Mouse (Mus musculus) CH12.LX (cell line): Measurements from ENCODE around the gene Patj. TPM values are rescaled to one million over a fixed set of nuclear protein-coding genes. Genes with fewer than 3 reads are reported as not detected.

Experiments
- DNase-seq: peaks from one replicate; pipeline ENCODE4 v3.0.0-alpha.2; 2013; ENCODE audit errors: extremely low read depth
- H3K27ac ChIP-seq: 2 replicates; pipeline ENCODE4 v1.5.1; 2012; ENCODE audit warnings: low read depth, mild to moderate bottlenecking, control low read depth, moderate library complexity; ENCODE audit not compliant: insufficient read depth
- H3K27me3 ChIP-seq: replicated peaks from 2 replicates; pipeline ENCODE3; 2012; ENCODE audit warnings: inconsistent platforms
- H3K36me3 ChIP-seq, 2 experiments: replicated peaks in 1 of 2; 2 replicates each; pipeline versions ENCODE3 to v1.6.1; 2012; ENCODE audit warnings: inconsistent platforms in 1 of 2, low read length in 1 of 2, mild to moderate bottlenecking in 1 of 2, mixed read lengths in 1 of 2, moderate library complexity in 1 of 2; ENCODE audit not compliant: control insufficient read depth in 1 of 2, insufficient read depth in 1 of 2
- H3K4me1 ChIP-seq, 2 experiments: 2 replicates each; pipeline ENCODE4 v1.6.1; 2012; ENCODE audit warnings: inconsistent platforms in 1 of 2, moderate library complexity in 1 of 2; ENCODE audit not compliant: insufficient read depth in 2 of 2, control insufficient read depth in 1 of 2
- H3K4me2 ChIP-seq: 2 replicates; pipeline ENCODE4 v1.6.1; 2012; ENCODE audit warnings: low read depth, mild to moderate bottlenecking, control low read depth; ENCODE audit not compliant: poor library complexity, insufficient read depth, severe bottlenecking
- H3K4me3 ChIP-seq, 3 experiments: fragments of 150-350 bp in 1 of 3; sonication (generic) in 1 of 3; replicated peaks in 1 of 3; 2 replicates each; pipeline versions ENCODE3 to v1.5.1; 2011 to 2012; ENCODE audit warnings: low read depth in 2 of 3, low read length in 2 of 3, mild to moderate bottlenecking in 2 of 3, moderate library complexity in 2 of 3, control low read depth in 1 of 3, improper control_type of control experiment in 1 of 3, inconsistent platforms in 1 of 3, mixed read lengths in 1 of 3; ENCODE audit not compliant: poor library complexity in 1 of 3
- H3K79me2 ChIP-seq: replicated peaks from 2 replicates; pipeline ENCODE4 v1.6.1; 2012; ENCODE audit warnings: mild to moderate bottlenecking, moderate library complexity; ENCODE audit not compliant: control insufficient read depth, poor library complexity, insufficient read depth, severe bottlenecking; ENCODE audit errors: extremely low read depth
- H3K9ac ChIP-seq: 2 replicates; pipeline ENCODE4 v1.6.1; 2012; ENCODE audit warnings: low read depth, mild to moderate bottlenecking, control low read depth, moderate library complexity; ENCODE audit not compliant: insufficient read depth
- H3K9me3 ChIP-seq: replicated peaks from 2 replicates; pipeline ENCODE3; 2012; ENCODE audit warnings: low read length, inconsistent platforms, mixed read lengths
- BHLHE40 ChIP-seq: IDR thresholded peaks from 2 replicates; pipeline ENCODE4 v1.6.1; 2011; ENCODE audit warnings: mild to moderate bottlenecking, low read depth, low read length, improper control_type of control experiment
- CHD1 ChIP-seq: IDR thresholded peaks from 2 replicates; pipeline ENCODE4 v1.6.1; 2012; ENCODE audit warnings: low read depth, low read length, improper control_type of control experiment, inconsistent platforms
- CHD2 ChIP-seq: IDR thresholded peaks from 2 replicates; pipeline ENCODE4 v1.6.1; 2011; ENCODE audit warnings: low read length, improper control_type of control experiment
- ELF1 ChIP-seq: IDR thresholded peaks from 2 replicates; pipeline ENCODE4 v1.6.1; 2014; ENCODE audit warnings: low read depth, mild to moderate bottlenecking, inconsistent platforms, low read length, improper control_type of control experiment
- EP300 ChIP-seq: IDR thresholded peaks from 2 replicates; pipeline ENCODE4 v1.6.1; 2011; ENCODE audit warnings: low read length, improper control_type of control experiment
- ETS1 ChIP-seq: conservative IDR thresholded peaks from 2 replicates; pipeline ENCODE4 v1.6.1; 2012; ENCODE audit warnings: low read depth, mild to moderate bottlenecking, inconsistent platforms, low read length, improper control_type of control experiment, moderate library complexity
- GABPA ChIP-seq: IDR thresholded peaks from 2 replicates; pipeline ENCODE4 v1.6.1; 2012; ENCODE audit warnings: low read depth, low read length, improper control_type of control experiment, inconsistent platforms; ENCODE audit not compliant: insufficient replicate concordance
- HCFC1 ChIP-seq: IDR thresholded peaks from 2 replicates; pipeline ENCODE4 v1.6.1; 2012; ENCODE audit warnings: low read depth, mild to moderate bottlenecking, inconsistent platforms, low read length, improper control_type of control experiment
- IRF4 ChIP-seq: IDR thresholded peaks from 2 replicates; pipeline ENCODE4 v1.6.1; 2014; ENCODE audit warnings: low read depth, mild to moderate bottlenecking, inconsistent platforms, low read length, improper control_type of control experiment
- MAFK ChIP-seq: IDR thresholded peaks from 2 replicates; pipeline ENCODE4 v1.6.1; 2011; ENCODE audit warnings: low read length, improper control_type of control experiment; ENCODE audit not compliant: insufficient replicate concordance
- MEF2A ChIP-seq: IDR thresholded peaks from 2 replicates; pipeline ENCODE4 v1.6.1; 2014; ENCODE audit warnings: low read depth, mild to moderate bottlenecking, inconsistent platforms, low read length, improper control_type of control experiment, borderline replicate concordance
- NELFE ChIP-seq: IDR thresholded peaks from 2 replicates; pipeline ENCODE4 v1.6.1; 2011; ENCODE audit warnings: low read depth, low read length, improper control_type of control experiment
- PAX5 ChIP-seq: IDR thresholded peaks from 2 replicates; pipeline ENCODE4 v1.6.1; 2012; ENCODE audit warnings: low read length, inconsistent platforms, mixed read lengths
- POLR2A ChIP-seq: IDR thresholded peaks from 2 replicates; pipeline ENCODE4 v1.6.1; 2011; ENCODE audit warnings: low read depth, mild to moderate bottlenecking, improper control_type of control experiment, low read length
- RAD21 ChIP-seq: IDR thresholded peaks from 2 replicates; pipeline ENCODE4 v1.6.1; 2011; ENCODE audit warnings: low read depth, mild to moderate bottlenecking, low read length, improper control_type of control experiment, moderate library complexity
- SIN3A ChIP-seq: IDR thresholded peaks from 2 replicates; pipeline ENCODE4 v1.6.1; 2012; ENCODE audit warnings: low read length, improper control_type of control experiment, inconsistent platforms
- SMC3 ChIP-seq: IDR thresholded peaks from 2 replicates; pipeline ENCODE4 v1.6.1; 2011; ENCODE audit warnings: low read depth, low read length, improper control_type of control experiment
- UBTF ChIP-seq: IDR thresholded peaks from 2 replicates; pipeline ENCODE4 v1.6.1; 2012; ENCODE audit warnings: low read depth, mild to moderate bottlenecking, inconsistent platforms, low read length, improper control_type of control experiment, moderate library complexity
- USF2 ChIP-seq: conservative IDR thresholded peaks from 2 replicates; pipeline ENCODE4 v1.6.1; 2011; ENCODE audit warnings: low read depth, low read length, improper control_type of control experiment
- ZC3H11A ChIP-seq: IDR thresholded peaks from 2 replicates; pipeline ENCODE4 v1.6.1; 2012; ENCODE audit warnings: low read depth, mild to moderate bottlenecking, inconsistent platforms, low read length, improper control_type of control experiment
- ZKSCAN1 ChIP-seq: IDR thresholded peaks from 2 replicates; pipeline ENCODE4 v1.6.1; 2012; ENCODE audit warnings: low read depth, inconsistent platforms, low read length, improper control_type of control experiment, borderline replicate concordance
- ZMIZ1 ChIP-seq: IDR thresholded peaks from 2 replicates; pipeline ENCODE4 v1.6.1; 2012; ENCODE audit warnings: low read depth, mild to moderate bottlenecking, inconsistent platforms, low read length, improper control_type of control experiment
- dilution Hi-C: fragments of 300-500 bp; cut with MboI; formaldehyde crosslinking; loops from 2 replicates; pipeline ENCODE4 v1.14.3; 2020; ENCODE audit warnings: low sequenced_read_pairs; ENCODE audit not compliant: extremely low pct_unique_long_range_greater_than_20kb, extremely low pct_ligation_motif_present
- in situ Hi-C: fragments of 300-500 bp; cut with MboI; formaldehyde crosslinking; loops from 3 replicates; pipeline ENCODE4 v1.14.3; 2019; ENCODE audit warnings: low sequenced_read_pairs, low pct_ligation_motif_present, low pct_unique_long_range_greater_than_20kb, mixed read lengths
- polyA plus RNA-seq: library from polyadenylated mRNA; unstranded; fragments of >175 nt; gene quantifications from 2 replicates; pipeline ENCODE4 v1.2.1, GENCODE M21; 2012; ENCODE audit warnings: low read depth; ENCODE audit not compliant: insufficient read length
- total RNA-seq, 2 experiments: library from RNA; depleted of rRNA; stranded (reverse); fragments of 300-350 nt in 1 of 2; fragments of >200 nt in 1 of 2; gene quantifications; 2 replicates each; pipeline ENCODE4 v1.2.3; 2012 to 2014

Gene Patj
- total and polyA plus RNA-seq, 3 experiments = 1.2 to 6.1 (median 2.0) TPM

DNA sequence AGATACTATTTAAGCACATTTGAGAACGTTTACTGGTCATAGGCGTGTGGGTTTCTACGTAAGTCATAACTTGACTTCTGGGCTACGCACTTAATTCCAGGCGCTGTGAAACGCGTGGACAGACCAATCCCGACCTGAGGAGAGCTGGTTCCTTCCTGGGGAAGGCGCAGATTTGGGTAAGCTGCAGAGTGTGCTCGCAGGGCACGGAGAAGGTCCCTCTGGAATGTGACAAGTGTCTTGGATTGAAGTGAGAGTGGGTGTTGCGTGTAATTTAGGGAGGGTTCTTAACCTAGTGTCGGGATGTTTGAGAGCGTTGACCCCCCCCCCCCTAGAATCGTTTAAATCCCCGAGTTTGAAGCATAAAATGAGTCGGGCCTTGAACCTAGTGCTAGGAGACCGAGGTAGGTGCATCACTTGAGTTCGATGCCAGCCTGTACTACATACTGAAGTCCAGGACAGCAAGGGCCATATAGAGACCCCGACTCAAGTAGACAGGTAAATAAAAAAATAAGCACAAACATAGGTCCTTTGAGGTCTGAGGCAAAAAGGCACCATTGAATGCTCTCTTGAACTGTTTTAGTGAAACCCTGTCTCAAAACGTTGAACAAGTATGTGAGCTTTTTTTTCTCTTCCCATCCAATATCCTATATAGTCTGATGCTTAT, 331.8 kb downstream of the Patj start:
- no peaks in the 10 kb centered on the region for H3K36me3 ChIP-seq
- H3K4me1 ChIP-seq = no peaks in the 10 kb centered on the region
- in situ Hi-C loops = no loop called here
- TF ChIP-seq BHLHE40 (no peak), IRF4 (no peak), SMC3 (no peak), CHD1 (no peak), EP300 (no peak), ETS1 (no peak), ZMIZ1 (no peak), POLR2A (no peak), CHD2 (no peak)
- no peak overlapping the region for H3K9ac ChIP-seq
- H3K4me3 ChIP-seq = no peak overlapping the region
- H3K27ac ChIP-seq = no peak overlapping the region
- no peaks in the 10 kb centered on the region for H3K27me3 ChIP-seq
- no peak for DNase-seq
- no peak overlapping the region for H3K4me2 ChIP-seq
- peaks cover 63% of the 10 kb centered on the region for H3K9me3 ChIP-seq
- dilution Hi-C loops = no loop called here
- no peaks in the 10 kb centered on the region for H3K79me2 ChIP-seq

GRCm38 (mm10) chr4:98727959-98728347, 332.4 kb downstream of the Patj start:
- H3K9me3 ChIP-seq = peaks cover 63% of the 10 kb centered on the region
- no peak overlapping the region for H3K27ac ChIP-seq
- H3K4me3 ChIP-seq = no peak overlapping the region
- dilution Hi-C loops = no loop called here
- no peaks in the 10 kb centered on the region for H3K79me2 ChIP-seq
- no peaks in the 10 kb centered on the region for H3K4me1 ChIP-seq
- H3K4me2 ChIP-seq = no peak overlapping the region
- DNase-seq = no peak
- TF ChIP-seq ETS1 (no peak), HCFC1 (no peak), SMC3 (no peak), ZKSCAN1 (no peak), MEF2A (no peak), ZC3H11A (no peak)
- TF ChIP-seq, all 38 proteins: peak for 0
- no peaks in the 10 kb centered on the region for H3K36me3 ChIP-seq
- H3K27me3 ChIP-seq = no peaks in the 10 kb centered on the region
- in situ Hi-C loops = no loop called here
- no peak overlapping the region for H3K9ac ChIP-seq

DNA sequence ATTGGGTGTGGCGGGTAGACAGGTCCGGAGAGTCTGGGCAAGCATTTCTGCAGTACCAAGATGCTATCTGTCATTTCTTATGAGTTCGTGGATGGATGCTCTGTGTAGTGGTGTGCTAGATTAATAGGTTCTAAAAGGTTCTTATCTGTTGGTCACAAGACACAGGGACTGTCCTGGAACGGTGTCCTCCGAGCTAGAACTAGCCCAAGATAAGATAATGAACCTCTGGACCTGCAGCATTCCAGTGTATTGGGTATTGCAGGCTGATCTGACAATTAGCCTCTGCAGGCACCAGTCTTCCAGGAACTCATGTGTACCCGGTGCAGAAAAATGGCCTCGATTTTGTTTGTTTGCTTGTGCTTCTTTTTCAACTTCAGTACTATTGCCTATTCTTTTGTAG, 333.1 kb downstream of the Patj start:
- dilution Hi-C loops = no loop called here
- no peak overlapping the region for H3K9ac ChIP-seq

More for the DNA sequence above, 333.1 kb downstream of the Patj start:
- Histone ChIP-seq H3K4me2 (no peak overlapping the region), H3K9me3 (peaks cover 68% of the 10 kb centered on the region), H3K27me3 (no peaks in the 10 kb centered on the region), H3K4me1 (no peaks in the 10 kb centered on the region), H3K36me3 (no peaks in the 10 kb centered on the region), H3K79me2 (no peaks in the 10 kb centered on the region), H3K27ac (no peak overlapping the region), H3K4me3 (no peak overlapping the region)
- no peak for DNase-seq
- in situ Hi-C loops = no loop called here
- TF ChIP-seq SIN3A = no peak
- TF ChIP-seq IRF4 = no peak
- TF ChIP-seq USF2 = no peak
- TF ChIP-seq UBTF = no peak
- no peak for TF ChIP-seq ZMIZ1
- TF ChIP-seq NELFE = no peak
- no peak for TF ChIP-seq GABPA
- TF ChIP-seq SMC3 = no peak
- no peak for TF ChIP-seq CHD2
- no peak for TF ChIP-seq RAD21
- TF ChIP-seq BHLHE40 = no peak
- no peak for TF ChIP-seq PAX5
- TF ChIP-seq ETS1 = no peak
- TF ChIP-seq HCFC1 = no peak
- no peak for TF ChIP-seq MAFK
- no peak for TF ChIP-seq ELF1
- TF ChIP-seq CHD1 = no peak
